Mouse (Mus musculus) embryonic facial prominence, embryonic 11.5 days (tissue): ENCODE results near the gene Idh2. TPM values are rescaled to one million over a fixed set of nuclear protein-coding genes. Genes with fewer than 3 reads are reported as not detected.

ENCODE experiments used
- ATAC-seq: fragments of 200-750 bp; cut with Nextera tagmentation; replicated peaks from 2 replicates; pipeline ENCODE4 v1.8.0; 2017; ENCODE audit warnings: low read depth; ENCODE audit not compliant: insufficient number of reproducible peaks, low FRiP score, low TSS enrichment
- DNase-seq: peaks from one replicate; pipeline ENCODE4 v3.0.0-alpha.2; 2015; ENCODE audit warnings: low spot score
- H3K27ac ChIP-seq: fragments of 300-500 bp; sonication (generic); replicated peaks from 2 replicates; pipeline ENCODE4 v1.5.1; 2014; ENCODE audit warnings: mild to moderate bottlenecking, low read depth, low read length, control low read depth
- H3K27me3 ChIP-seq: fragments of 300-500 bp; sonication (generic); 2 replicates; pipeline ENCODE4 v1.6.1; 2014; ENCODE audit warnings: mild to moderate bottlenecking, low read length, moderate library complexity, mixed read lengths; ENCODE audit not compliant: control insufficient read depth, insufficient read depth
- H3K36me3 ChIP-seq: fragments of 300-500 bp; sonication (generic); replicated peaks from 2 replicates; pipeline ENCODE4 v1.6.1; 2014; ENCODE audit warnings: low read depth, mild to moderate bottlenecking, low read length, moderate library complexity, mixed read lengths; ENCODE audit not compliant: control insufficient read depth, insufficient read depth
- H3K4me1 ChIP-seq: fragments of 300-500 bp; sonication (generic); 2 replicates; pipeline ENCODE4 v1.6.1; 2014; ENCODE audit warnings: low read length, mixed read lengths; ENCODE audit not compliant: control insufficient read depth, insufficient read depth
- H3K4me2 ChIP-seq: fragments of 300-500 bp; sonication (generic); 2 replicates; pipeline ENCODE4 v1.6.1; 2014; ENCODE audit warnings: low read depth, mild to moderate bottlenecking, control low read depth, low read length, moderate library complexity
- H3K4me3 ChIP-seq: fragments of 300-500 bp; sonication (generic); 2 replicates; pipeline ENCODE4 v1.5.1; 2014; ENCODE audit warnings: low read depth, low read length, control low read depth
- H3K9ac ChIP-seq: fragments of 300-500 bp; sonication (generic); replicated peaks from 2 replicates; pipeline ENCODE4 v1.6.1; 2014; ENCODE audit warnings: mild to moderate bottlenecking, control low read depth, low read length
- H3K9me3 ChIP-seq: fragments of 300-500 bp; sonication (generic); replicated peaks from 2 replicates; pipeline ENCODE4 v1.6.1; 2016; ENCODE audit warnings: mild to moderate bottlenecking, low read length, inconsistent platforms, mixed read lengths; ENCODE audit not compliant: control insufficient read depth
- WGBS: fragments of 180-500 bp; shearing (Covaris S2); extraction: QIAGEN DNeasy Blood & Tissue Kit; methylation state at CpG from one replicate; pipeline ENCODE4 v1.1.7; 2014; 5-methylcytosine and 5-hydroxymethylcytosine counted together
- polyA plus RNA-seq: library from polyadenylated mRNA; unstranded; fragments of >200 nt; fragmentation: Nextera tagmentation; extraction: Ambion mirVana; gene quantifications from 2 replicates; pipeline ENCODE4 v1.2.1, GENCODE M21; 2014

The Idh2 gene
- polyA plus RNA-seq, 1 experiment from 2014 or later, result 488 TPM

DNA sequence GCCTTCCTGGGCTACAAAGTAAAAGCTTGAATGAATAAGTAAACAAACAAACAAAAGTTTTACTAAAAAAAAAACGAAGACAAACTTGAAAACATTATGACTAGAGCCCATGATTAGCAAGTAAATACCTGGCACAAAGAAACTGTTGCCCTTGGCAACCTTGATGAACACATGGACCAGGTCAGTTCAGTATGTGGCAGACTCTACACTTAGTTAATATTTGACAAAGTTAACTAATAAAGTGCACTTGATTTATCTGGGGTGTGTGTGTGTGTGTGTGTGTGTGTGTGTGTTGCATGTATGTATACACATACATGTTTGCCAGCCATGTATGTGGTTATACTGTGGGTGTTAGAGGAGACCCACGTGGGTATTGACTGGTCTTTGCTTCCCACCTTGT lies 65.4 kb downstream of the Idh2 start:
- H3K36me3 ChIP-seq, result no peaks in the 10 kb centered on the region
- no peaks in the 10 kb centered on the region for H3K9me3 ChIP-seq
- no peak for DNase-seq
- 0 out of 2 replicates have a peak, but pooled peaks cover 2% of the 10 kb centered on the region for H3K4me1 ChIP-seq
- H3K9ac ChIP-seq, result no peak overlapping the region
- no peak overlapping the region for H3K4me2 ChIP-seq
- ATAC-seq, result no peak
- no peaks in the 10 kb centered on the region for H3K27me3 ChIP-seq
- H3K4me3 ChIP-seq, result no peak overlapping the region
- no peak overlapping the region for H3K27ac ChIP-seq
- WGBS, result 75% methylated on average over 2 of the region's 2 CpGs

GRCm38 (mm10) chr7:80047041-80047440 lies 68.2 kb downstream of the Idh2 start:
- H3K4me1 ChIP-seq, result no peaks in the 10 kb centered on the region
- H3K4me2 ChIP-seq, result no peak overlapping the region
- DNase-seq (no peak), ATAC-seq (no peak)
- 77% methylated on average over 4 of the region's 4 CpGs for WGBS
- H3K36me3 ChIP-seq, result no peaks in the 10 kb centered on the region
- H3K27me3 ChIP-seq, result no peaks in the 10 kb centered on the region
- no peak overlapping the region for H3K27ac ChIP-seq
- H3K4me3 ChIP-seq, result no peak overlapping the region
- H3K9me3 ChIP-seq, result no peaks in the 10 kb centered on the region
- H3K9ac ChIP-seq, result no peak overlapping the region

Other genes starting within 250 kb of the Idh2 start
- gene Ap3s2, start 194.7 kb downstream of the Idh2 start, polyA plus RNA-seq, result 49.4 and 61.2 TPM in 2 replicates
- gene Arpin, start 180.0 kb downstream of the Idh2 start, polyA plus RNA-seq, result 20.6 and 23.1 TPM in 2 replicates
- gene Zfp710, start 90.6 kb downstream of the Idh2 start, polyA plus RNA-seq, result 16.4 and 17.8 TPM in 2 replicates
- gene Sema4b, start 71.4 kb upstream of the Idh2 start, polyA plus RNA-seq, result 6.9 and 7.7 TPM in 2 replicates
- 53.7 and 59.5 TPM in 2 replicates for gene Cib1, start 117.4 kb upstream of the Idh2 start, polyA plus RNA-seq
- gene Gdpgp1, start 117.5 kb upstream of the Idh2 start, polyA plus RNA-seq, result 2.2 and 3.9 TPM in 2 replicates
- gene Ttll13, start 131.0 kb upstream of the Idh2 start, polyA plus RNA-seq, result 0.13 and 0.35 TPM in 2 replicates
- gene Ngrn, start 145.8 kb upstream of the Idh2 start, polyA plus RNA-seq, result 50.2 and 53.4 TPM in 2 replicates
- gene Vps33b, start 154.3 kb upstream of the Idh2 start, polyA plus RNA-seq, result 7.7 and 10.1 TPM in 2 replicates
- gene Prc1, start 179.1 kb upstream of the Idh2 start, polyA plus RNA-seq, result 154 and 172 TPM in 2 replicates
- 7.5 and 8.4 TPM in 2 replicates for gene Rccd1, start 209.1 kb upstream of the Idh2 start, polyA plus RNA-seq
- 26.5 and 31.1 TPM in 2 replicates for gene Unc45a, start 225.6 kb upstream of the Idh2 start, polyA plus RNA-seq
- 25.7 and 28.4 TPM in 2 replicates for gene Hddc3, start 227.7 kb upstream of the Idh2 start, polyA plus RNA-seq